Mouse (Mus musculus) thymus, adult 2 months (tissue): ENCODE data around the gene Mark3.

Source experiments
- CTCF ChIP-seq: fragments of 200-500 bp; IDR thresholded peaks from 2 replicates; pipeline ENCODE4 v1.5.1; 2012; ENCODE audit warnings: mild to moderate bottlenecking, control low read depth, low read length, moderate library complexity, borderline replicate concordance; ENCODE audit not compliant: control insufficient read depth, poor library complexity, insufficient read depth; ENCODE audit errors: extremely low read depth
- POLR2A ChIP-seq: fragments of 200-500 bp; IDR thresholded peaks from 2 replicates; pipeline ENCODE4 v1.6.1; 2012; ENCODE audit warnings: mild to moderate bottlenecking, low read length, control low read depth, moderate library complexity; ENCODE audit not compliant: control insufficient read depth, poor library complexity, insufficient read depth; ENCODE audit errors: extremely low read depth

GRCm38 (mm10) chr12:111667421-111667820 is 93.1 kb downstream of the Mark3 start:
- TF ChIP-seq CTCF, result no peak
- no peak for TF ChIP-seq POLR2A
